Mouse (Mus musculus): ENCODE measurements around the gene Mgat2. TPM values are rescaled to one million over a fixed set of nuclear protein-coding genes. Genes with fewer than 3 reads are reported as not detected.
A peak's percentile ranks its signal among the peaks of the same experiment; 100 is the strongest.

The Mgat2 gene
- polyA plus RNA-seq, 1 experiment from 2014 or later: 38.5 TPM

GRCm38 (mm10) chr12:69227776-69228466, 44.0 kb downstream of the Mgat2 start, which contains the start of gene Pole2:
Pole2 (minus strand) TSS chr12:69228195.
- H3K9me3 ChIP-seq: no peaks in the 10 kb centered on the region
- H3K27me3 ChIP-seq (replicated peaks): no peaks in the 10 kb centered on the region
- H3K4me3 ChIP-seq: peak within 1 kb of the TSS; percentile 82
- ATAC-seq (replicated peaks): peak; percentile 95
- H3K27ac ChIP-seq: peak within 1 kb of the TSS; percentile 75
- under 1% methylated on average over 37 of the region's 37 CpGs for WGBS
- H3K4me2 ChIP-seq: peak within 1 kb of the TSS; percentile 56
- no peaks in the 10 kb centered on the region for H3K36me3 ChIP-seq (replicated peaks)
- H3K9ac ChIP-seq: peak within 1 kb of the TSS; percentile 55
- H3K4me1 ChIP-seq: no peaks in the 10 kb centered on the region

- no peak overlapping the region for H3K4me3 ChIP-seq
- 64% methylated on average over 2 of the region's 2 CpGs for WGBS
- H3K27ac ChIP-seq: no peak overlapping the region
- no peak overlapping the region for H3K9ac ChIP-seq
- H3K4me2 ChIP-seq: no peak overlapping the region
- H3K9me3 ChIP-seq: no peaks in the 10 kb centered on the region
- ATAC-seq (replicated peaks): no peak
- H3K27me3 ChIP-seq (replicated peaks): no peaks in the 10 kb centered on the region
- H3K36me3 ChIP-seq (replicated peaks): no peaks in the 10 kb centered on the region
- H3K4me1 ChIP-seq: no peaks in the 10 kb centered on the region
These were observed 45.3 kb downstream of the Mgat2 start for GRCm38 (mm10) chr12:69229251-69229650.

- Histone ChIP-seq H3K27me3 (replicated peaks) (no peaks in the 10 kb centered on the region), H3K4me2 (no peak overlapping the region), H3K4me3 (no peak overlapping the region), H3K9ac (no peak overlapping the region), H3K27ac (no peak overlapping the region), H3K4me1 (peaks cover 3% of the 10 kb centered on the region; the same call in 1 of the 2 replicates), H3K9me3 (no peaks in the 10 kb centered on the region), H3K36me3 (replicated peaks) (no peaks in the 10 kb centered on the region)
- ATAC-seq (replicated peaks): no peak
- WGBS: 93% methylated on average over 6 of the region's 6 CpGs
These were observed 51.8 kb downstream of the Mgat2 start for GRCm38 (mm10) chr12:69235782-69236181.

Small RNA genes within 50 kb of the gene (microRNA-seq; reads per million reads assigned to microRNA genes)
- gene Gm47287: not detected
- 1.8 reads per million, percentile 2 among the genes with 10 or more reads in this experiment for gene Gm47295

Other genes with a start within 250 kb of the Mgat2 start
- gene Rps29, start 25.0 kb upstream of the Mgat2 start, polyA plus RNA-seq (2015; fragmentation: Nextera tagmentation; extraction: Ambion mirVana): 1,021 and 1,031 TPM in 2 replicates
- 2.7 and 3.3 TPM in 2 replicates for gene Lrr1, start 15.3 kb upstream of the Mgat2 start, polyA plus RNA-seq (2015; fragmentation: Nextera tagmentation; extraction: Ambion mirVana)
- 274 and 297 TPM in 2 replicates for gene Rpl36al, start 74 bp upstream of the Mgat2 start, polyA plus RNA-seq (2015; fragmentation: Nextera tagmentation; extraction: Ambion mirVana)
- gene Gm49383, start 12.9 kb downstream of the Mgat2 start, polyA plus RNA-seq (2015; fragmentation: Nextera tagmentation; extraction: Ambion mirVana): 12.7 and 14.6 TPM in 2 replicates
- gene Dnaaf2, start 14.3 kb downstream of the Mgat2 start, polyA plus RNA-seq (2015; fragmentation: Nextera tagmentation; extraction: Ambion mirVana): 8.2 and 8.5 TPM in 2 replicates
- 9.0 and 12.4 TPM in 2 replicates for gene Gm49384, start 20.1 kb downstream of the Mgat2 start, polyA plus RNA-seq (2015; fragmentation: Nextera tagmentation; extraction: Ambion mirVana)
- 3.4 and 4.5 TPM in 2 replicates for gene Pole2, start 44.0 kb downstream of the Mgat2 start, polyA plus RNA-seq (2015; fragmentation: Nextera tagmentation; extraction: Ambion mirVana)
- gene Klhdc1, start 57.0 kb downstream of the Mgat2 start, polyA plus RNA-seq (2015; fragmentation: Nextera tagmentation; extraction: Ambion mirVana): 14.6 and 16.0 TPM in 2 replicates
- 302 and 305 TPM in 2 replicates for gene Klhdc2, start 112.5 kb downstream of the Mgat2 start, polyA plus RNA-seq (2015; fragmentation: Nextera tagmentation; extraction: Ambion mirVana)
- gene Nemf, start 173.0 kb downstream of the Mgat2 start, polyA plus RNA-seq (2015; fragmentation: Nextera tagmentation; extraction: Ambion mirVana): 87.0 and 93.6 TPM in 2 replicates
- 25.9 and 27.3 TPM in 2 replicates for gene Arf6, start 188.0 kb downstream of the Mgat2 start, polyA plus RNA-seq (2015; fragmentation: Nextera tagmentation; extraction: Ambion mirVana)
- gene Gm9887, start 188.3 kb downstream of the Mgat2 start, polyA plus RNA-seq (2015; fragmentation: Nextera tagmentation; extraction: Ambion mirVana): 0.63 and 1.0 TPM in 2 replicates

Measured in midbrain, embryonic 15.5 days (tissue).